Mouse (Mus musculus): ENCODE results near the gene Efemp1.
A peak's percentile ranks its signal among the peaks of the same experiment; 100 is the strongest.

Efemp1 gene

GRCm38 (mm10) chr11:28853102-28853800 lies at the start of gene Efemp1:
Efemp1 (plus strand) TSS chr11:28853204.
- DNase-seq (ENCODE audit: low spot score) = peak; percentile 69

GRCm38 (mm10) chr11:28808685-28809084 lies 44.3 kb upstream of the Efemp1 start:
- DNase-seq (ENCODE audit: low spot score) = peak; percentile 71

- peak; percentile 21 for DNase-seq (ENCODE audit: low spot score)
Measured at GRCm38 (mm10) chr11:28811874-28812273, 41.1 kb upstream of the Efemp1 start.

- no peak for DNase-seq (ENCODE audit: low spot score)
Measured at GRCm38 (mm10) chr11:28812564-28812963, 40.4 kb upstream of the Efemp1 start.

- DNase-seq (ENCODE audit: low spot score) = no peak
Measured at GRCm38 (mm10) chr11:28817405-28817804, 35.6 kb upstream of the Efemp1 start.

GRCm38 (mm10) chr11:28826950-28827349 lies 26.1 kb upstream of the Efemp1 start:
- DNase-seq (ENCODE audit: low spot score) = no peak

DNA sequence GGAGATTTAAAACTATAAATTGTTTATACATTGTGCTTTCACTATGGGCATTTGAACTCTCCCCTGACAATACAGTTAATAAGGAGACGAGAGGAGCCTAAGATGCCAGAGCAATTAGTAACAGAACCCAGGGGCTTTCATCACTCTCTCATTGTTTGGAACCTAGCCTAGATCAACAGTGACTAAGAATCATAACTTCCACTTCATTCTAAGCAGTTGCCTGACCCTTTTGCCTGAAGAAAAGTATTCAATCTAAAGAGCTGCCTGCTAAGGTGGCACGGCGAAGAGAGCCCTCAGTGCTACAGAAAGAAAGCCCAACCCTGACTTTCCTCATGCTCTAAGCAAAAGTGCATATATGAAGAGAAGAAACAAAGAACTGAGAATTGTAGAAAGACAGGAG lies 19.2 kb upstream of the Efemp1 start:
- no peak for DNase-seq (ENCODE audit: low spot score)

GRCm38 (mm10) chr11:28835141-28835540 lies 17.9 kb upstream of the Efemp1 start:
- no peak for DNase-seq (ENCODE audit: low spot score)

DNA sequence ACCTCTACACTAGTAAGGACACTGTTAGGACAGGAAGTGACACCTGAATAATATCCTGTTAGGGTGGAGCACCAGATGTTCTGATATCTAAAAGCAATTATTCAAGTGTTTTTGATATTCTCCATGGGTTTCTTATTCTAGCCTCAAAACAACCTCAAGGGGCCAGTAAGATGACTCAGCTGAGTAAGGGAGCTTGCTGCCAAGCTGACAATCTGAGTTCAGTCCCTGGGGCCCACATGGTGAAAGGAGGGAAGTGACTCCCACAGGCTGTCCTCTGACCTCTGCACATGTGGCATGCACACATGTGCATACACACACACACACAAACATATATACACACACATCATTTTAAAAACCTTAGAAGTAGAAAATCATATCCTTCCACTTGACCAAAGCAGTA lies 3.2 kb upstream of the Efemp1 start:
- no peak for DNase-seq (ENCODE audit: low spot score)

DNA sequence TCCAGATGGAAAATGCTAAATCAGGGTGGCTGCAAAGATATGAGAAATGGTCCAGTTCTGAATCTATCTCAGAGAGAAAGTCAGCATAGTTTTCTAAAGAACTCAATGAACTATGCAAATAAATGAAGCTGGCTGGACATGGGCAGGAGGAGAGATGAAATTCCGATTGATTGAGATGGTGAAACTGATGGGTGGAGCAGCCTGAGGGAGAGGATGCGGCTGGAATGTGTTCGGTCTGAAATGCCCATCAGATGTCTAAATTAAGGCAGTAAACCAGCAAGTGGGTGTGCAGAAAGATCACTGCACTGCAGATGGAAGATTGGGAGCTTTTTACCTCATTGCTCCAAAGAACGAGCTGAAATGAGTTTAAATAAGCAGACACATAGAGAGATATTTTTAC lies 1.4 kb upstream of the Efemp1 start:
- DNase-seq (ENCODE audit: low spot score) = no peak

- no peak for DNase-seq (ENCODE audit: low spot score)
Measured at GRCm38 (mm10) chr11:28852361-28852919, 564 bp upstream of the Efemp1 start.

- no peak for DNase-seq (ENCODE audit: low spot score)
Measured at GRCm38 (mm10) chr11:28859125-28859524, 6.1 kb downstream of the Efemp1 start.

- DNase-seq (ENCODE audit: low spot score) = peak; percentile 77
Measured at GRCm38 (mm10) chr11:28869129-28869528, 16.1 kb downstream of the Efemp1 start.

DNA sequence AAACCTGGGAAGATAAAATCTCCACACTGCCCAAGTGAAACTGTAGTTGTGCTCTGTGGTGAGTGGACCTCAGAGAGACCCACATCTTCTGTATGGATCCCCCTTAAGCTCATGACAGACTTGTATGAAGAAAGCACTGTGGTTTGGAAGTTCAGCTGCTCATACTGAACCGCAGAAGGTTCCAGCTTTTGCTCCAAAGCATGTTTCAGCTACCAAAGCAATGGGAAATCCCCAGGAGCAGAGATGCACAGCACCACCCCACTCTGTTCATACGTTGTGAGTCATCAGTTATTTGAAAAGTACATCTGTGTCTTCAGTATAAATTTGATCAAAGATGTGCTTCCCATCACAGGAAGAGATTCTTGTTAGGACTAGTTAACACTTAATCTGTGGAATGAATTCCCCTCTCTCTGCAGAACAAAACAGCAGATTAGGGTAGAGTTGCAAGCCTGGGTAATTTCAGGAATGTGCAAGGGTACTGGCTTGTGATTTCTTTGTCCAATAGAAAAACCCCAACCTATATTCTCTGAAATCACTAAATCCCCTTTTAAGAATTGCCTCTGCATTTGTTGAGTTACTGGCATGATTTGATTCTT lies 28.5 kb downstream of the Efemp1 start:
- no peak for DNase-seq (ENCODE audit: low spot score)

- no peak for DNase-seq (ENCODE audit: low spot score)
Measured at GRCm38 (mm10) chr11:28883106-28883505, 30.1 kb downstream of the Efemp1 start.

DNA sequence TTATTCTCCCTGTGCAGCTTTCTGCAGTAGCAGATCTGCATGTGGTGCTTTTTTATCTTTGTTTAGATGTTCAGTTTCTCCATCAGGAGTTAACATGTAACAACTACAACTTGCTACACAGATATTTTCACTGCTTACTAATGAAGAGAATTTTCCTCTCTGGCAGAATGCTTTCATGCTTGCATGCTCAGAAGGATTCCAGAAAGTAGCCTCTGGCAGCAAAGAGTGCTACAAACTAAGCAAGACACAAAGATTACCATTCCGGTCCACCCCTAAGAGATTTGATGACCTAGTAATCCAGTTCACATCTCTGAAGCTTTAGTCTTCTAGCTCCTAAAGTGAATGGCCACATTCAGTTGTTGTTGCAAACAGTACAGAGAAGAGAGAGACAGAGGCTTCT lies 36.5 kb downstream of the Efemp1 start:
- no peak for DNase-seq (ENCODE audit: low spot score)

DNA sequence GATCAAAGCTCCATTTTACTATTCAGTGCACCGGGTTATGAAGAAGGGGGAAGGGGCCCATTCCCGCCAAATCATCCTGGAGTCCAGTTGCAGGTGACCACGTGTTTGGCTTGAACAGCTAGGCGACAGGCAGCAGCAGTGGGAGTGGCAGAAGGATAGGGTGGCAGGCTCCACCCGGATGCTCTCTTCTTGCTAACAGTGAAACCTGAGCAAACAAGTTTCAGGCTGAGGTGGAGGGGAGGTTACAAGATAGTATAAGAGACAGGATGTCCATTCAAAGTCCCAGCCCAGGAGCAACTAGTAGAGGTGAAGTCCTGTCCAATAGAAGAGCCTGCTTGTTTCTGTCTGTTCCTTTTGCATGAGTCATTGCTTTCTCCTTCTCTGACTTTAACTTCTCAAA lies 38.5 kb downstream of the Efemp1 start:
- no peak for DNase-seq (ENCODE audit: low spot score)

GRCm38 (mm10) chr11:28899420-28899819 lies 46.4 kb downstream of the Efemp1 start:
- no peak for DNase-seq (ENCODE audit: low spot score)

DNA sequence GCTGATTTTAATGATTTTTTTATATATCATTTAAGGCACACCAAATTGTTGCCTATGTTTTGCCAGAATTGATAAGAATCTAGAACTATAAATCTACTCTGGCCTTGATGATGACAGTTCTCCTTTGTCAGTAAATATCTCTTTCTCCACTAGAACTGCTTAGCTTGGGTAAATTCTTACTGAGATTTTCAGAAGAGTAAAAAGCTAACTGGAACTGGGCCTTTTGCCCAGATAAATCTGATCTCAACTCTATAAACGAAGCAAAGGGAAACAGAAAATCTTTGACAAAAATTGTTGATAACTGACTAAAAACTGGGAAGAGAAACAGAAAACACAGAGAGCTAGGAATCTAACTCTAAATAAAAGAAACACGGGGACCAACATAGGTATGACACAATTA lies 51.6 kb downstream of the Efemp1 start:
- no peak for DNase-seq (ENCODE audit: low spot score)

DNA sequence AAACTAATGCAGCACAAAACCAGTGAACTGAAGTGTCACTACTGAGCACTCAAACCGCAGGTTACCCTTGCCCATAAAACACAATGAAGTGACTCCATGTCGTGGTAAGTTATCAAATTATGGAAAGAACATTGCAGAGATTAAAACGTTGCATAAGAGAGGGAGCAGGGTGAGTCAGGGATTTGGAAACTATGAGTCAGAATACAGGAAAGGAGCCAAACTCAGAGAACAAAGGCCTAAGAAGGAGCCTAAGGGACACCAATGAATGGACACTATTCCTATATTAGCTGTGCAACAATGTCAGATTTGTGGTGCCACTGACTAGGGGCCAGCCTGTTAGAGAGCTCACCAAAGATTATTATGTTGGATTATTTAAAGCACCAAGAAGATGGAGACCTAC lies 53.3 kb downstream of the Efemp1 start:
- no peak for DNase-seq (ENCODE audit: low spot score)

DNA sequence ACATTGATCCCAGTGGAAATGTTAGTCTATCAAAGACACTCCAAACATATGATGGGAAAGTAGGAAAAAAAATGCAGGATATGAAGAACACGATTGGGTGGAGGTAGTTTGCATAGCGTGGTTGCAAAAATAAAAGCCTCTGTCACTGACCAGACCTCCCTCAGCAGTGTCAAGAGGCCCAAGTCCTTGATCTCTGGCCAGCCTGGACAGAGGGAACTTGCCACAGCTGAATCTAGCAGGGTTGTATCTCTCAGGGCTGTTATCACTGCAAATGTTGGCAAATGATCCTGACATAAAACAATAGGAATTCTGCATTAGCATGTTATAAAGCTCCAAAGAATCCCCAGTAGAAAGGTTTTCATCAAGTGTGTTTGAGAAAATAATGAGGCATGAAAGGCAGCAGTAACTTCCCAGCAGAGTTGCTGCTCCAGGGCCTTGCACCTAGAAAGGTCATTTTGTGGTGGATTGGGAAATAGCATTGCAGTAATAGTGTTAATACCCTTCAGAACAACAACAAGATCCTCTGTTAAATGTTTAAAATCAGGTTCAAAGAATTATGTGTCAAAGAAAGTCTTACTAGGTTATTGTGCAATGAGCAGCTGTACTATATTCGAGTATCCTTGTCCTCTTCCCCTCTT lies 56.0 kb downstream of the Efemp1 start:
- DNase-seq (ENCODE audit: low spot score) = no peak

- no peak for DNase-seq (ENCODE audit: low spot score)
Measured at GRCm38 (mm10) chr11:28912469-28913138, 59.6 kb downstream of the Efemp1 start.

- DNase-seq (ENCODE audit: low spot score) = peak; percentile 11
Measured at GRCm38 (mm10) chr11:28934449-28934848, 81.4 kb downstream of the Efemp1 start.

All from embryo, embryonic 10 days (tissue).